Mouse (Mus musculus): ENCODE measurements around the gene Kdm4b. TPM values are rescaled to one million over a fixed set of nuclear protein-coding genes. Genes with fewer than 3 reads are reported as not detected.

The Kdm4b gene
- polyA plus RNA-seq, 1 experiment, result 23.7 TPM

GRCm38 (mm10) chr17:56348128-56348527, 22.3 kb downstream of the Kdm4b start:
- no peak for DNase-seq (ENCODE audit: low spot score)

- no peak for DNase-seq (ENCODE audit: low spot score)
Measured at GRCm38 (mm10) chr17:56348586-56348985, 22.7 kb downstream of the Kdm4b start.

GRCm38 (mm10) chr17:56350694-56351093, 24.8 kb downstream of the Kdm4b start:
- peak; percentile 58 for DNase-seq (ENCODE audit: low spot score)

- DNase-seq (ENCODE audit: low spot score), result no peak
Measured at GRCm38 (mm10) chr17:56356921-56357885, 31.3 kb downstream of the Kdm4b start.

- no peak for DNase-seq (ENCODE audit: low spot score)
Measured at GRCm38 (mm10) chr17:56359183-56359725, 33.4 kb downstream of the Kdm4b start.

GRCm38 (mm10) chr17:56359864-56360263, 34.0 kb downstream of the Kdm4b start:
- DNase-seq (ENCODE audit: low spot score), result no peak

- DNase-seq (ENCODE audit: low spot score), result no peak
Measured at GRCm38 (mm10) chr17:56360451-56360850, 34.6 kb downstream of the Kdm4b start.

GRCm38 (mm10) chr17:56361542-56361941, 35.7 kb downstream of the Kdm4b start:
- DNase-seq (ENCODE audit: low spot score), result no peak

GRCm38 (mm10) chr17:56365791-56366673, 40.2 kb downstream of the Kdm4b start:
- no peak for DNase-seq (ENCODE audit: low spot score)

- DNase-seq (ENCODE audit: low spot score), result no peak
Measured at GRCm38 (mm10) chr17:56368291-56368790, 42.5 kb downstream of the Kdm4b start.

- no peak for DNase-seq (ENCODE audit: low spot score)
Measured at GRCm38 (mm10) chr17:56370090-56370489, 44.2 kb downstream of the Kdm4b start.

GRCm38 (mm10) chr17:56371029-56371660, 45.3 kb downstream of the Kdm4b start:
- no peak for DNase-seq (ENCODE audit: low spot score)

- DNase-seq (ENCODE audit: low spot score), result no peak
Measured at GRCm38 (mm10) chr17:56372109-56372508, 46.2 kb downstream of the Kdm4b start.

- no peak for DNase-seq (ENCODE audit: low spot score)
Measured at GRCm38 (mm10) chr17:56373136-56374034, 47.5 kb downstream of the Kdm4b start.

GRCm38 (mm10) chr17:56374851-56375250, 49.0 kb downstream of the Kdm4b start:
- DNase-seq (ENCODE audit: low spot score), result no peak

- DNase-seq (ENCODE audit: low spot score), result no peak
Measured at GRCm38 (mm10) chr17:56379281-56379834, 53.5 kb downstream of the Kdm4b start.

- DNase-seq (ENCODE audit: low spot score), result no peak
Measured at GRCm38 (mm10) chr17:56380286-56380685, 54.4 kb downstream of the Kdm4b start.

GRCm38 (mm10) chr17:56381183-56381582, 55.3 kb downstream of the Kdm4b start:
- DNase-seq (ENCODE audit: low spot score), result no peak

- DNase-seq (ENCODE audit: low spot score), result no peak
Measured at GRCm38 (mm10) chr17:56382997-56383396, 57.1 kb downstream of the Kdm4b start.

GRCm38 (mm10) chr17:56384903-56385302, 59.0 kb downstream of the Kdm4b start:
- no peak for DNase-seq (ENCODE audit: low spot score)
